Mouse (Mus musculus) layer of hippocampus, adult 8-10 months (tissue): ENCODE data around the gene Tgif2. TPM values are rescaled to one million over a fixed set of nuclear protein-coding genes. Genes with fewer than 3 reads are reported as not detected.
"Not testable (repeated sequence)": the region's sequence is repeated elsewhere in the genome, so short reads cannot be mapped to it uniquely, and the experiment has no call there.

ENCODE experiments used
- DNase-seq, 2 experiments: peaks; one replicate each; pipeline ENCODE4 v3.0.0; 2022; ENCODE audit warnings: low spot score in 2 of 2
- total RNA-seq, 4 experiments: library from RNA; stranded (reverse); gene quantifications; 2 replicates each; pipeline ENCODE4 v1.2.4; 2022

The Tgif2 gene
- total RNA-seq, 4 experiments from 2014 or later: 0.66 to 2.6 (median 0.82) TPM

GRCm38 (mm10) chr2:156842711-156843110, 2.9 kb downstream of the Tgif2 start:
- DNase-seq: no peak

DNA sequence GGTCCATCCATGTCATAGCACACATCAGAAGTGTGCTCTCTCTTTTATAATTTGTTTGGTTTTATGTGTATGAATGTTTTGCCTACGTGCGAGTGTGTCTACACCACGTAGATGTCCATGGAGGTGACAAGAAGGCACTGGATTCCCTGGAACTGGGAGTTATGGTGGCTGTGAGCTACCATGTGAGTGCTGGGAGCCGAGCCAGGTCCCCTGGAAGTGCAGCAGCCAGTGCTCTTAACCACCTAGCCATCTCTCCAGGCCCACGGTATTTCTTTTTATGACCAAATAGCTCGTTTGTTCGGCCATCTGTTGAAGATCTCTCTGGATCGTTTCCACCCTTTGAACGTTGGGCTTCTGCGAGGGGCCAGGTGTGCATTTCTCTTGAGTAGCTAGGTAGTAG, 3.5 kb downstream of the Tgif2 start:
- DNase-seq: no peak

- DNase-seq: no peak
These were observed 4.9 kb downstream of the Tgif2 start for GRCm38 (mm10) chr2:156844715-156845114.

DNA sequence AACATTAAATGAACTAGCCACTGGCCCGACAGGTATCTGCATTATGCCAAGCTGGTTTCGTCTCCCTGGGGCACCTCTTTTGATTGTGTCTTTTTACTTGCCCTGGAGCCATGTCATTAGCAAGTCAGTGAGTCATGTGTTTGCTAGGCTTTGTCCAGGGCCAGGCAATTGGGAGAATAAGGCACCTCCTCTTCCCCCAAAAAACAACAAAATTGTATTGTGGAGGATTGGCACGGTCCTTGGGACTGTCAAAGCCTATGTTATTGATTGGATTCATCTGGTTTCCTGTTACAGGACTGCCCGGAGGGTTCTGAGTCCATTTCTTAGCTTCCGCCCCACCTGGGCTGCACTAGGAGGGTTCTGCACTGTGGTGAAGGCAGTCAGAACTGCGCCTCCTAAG, 7.8 kb downstream of the Tgif2 start:
- DNase-seq: no peak

- DNase-seq: no peak
These were observed 8.8 kb downstream of the Tgif2 start for GRCm38 (mm10) chr2:156848526-156849182.

DNA sequence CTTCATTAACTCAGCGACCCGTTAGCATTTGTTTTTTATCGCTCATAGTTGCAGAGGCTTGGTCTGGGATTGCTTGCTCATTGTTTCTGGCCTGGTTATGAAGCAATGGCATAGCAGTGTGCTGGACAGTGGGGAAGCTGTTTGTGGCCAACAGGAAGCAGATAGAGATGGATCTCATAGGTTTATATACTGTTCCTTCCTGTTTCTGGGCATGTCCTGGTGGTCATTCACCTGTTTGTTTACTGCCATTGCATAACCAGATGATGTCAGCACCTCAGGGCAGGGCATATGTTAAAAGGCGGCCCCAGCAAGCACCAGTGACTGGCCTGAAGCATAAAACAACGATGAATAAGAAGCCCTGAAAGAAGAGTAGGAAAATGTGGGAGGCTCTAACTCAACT, 10.7 kb downstream of the Tgif2 start:
- DNase-seq: no peak

DNA sequence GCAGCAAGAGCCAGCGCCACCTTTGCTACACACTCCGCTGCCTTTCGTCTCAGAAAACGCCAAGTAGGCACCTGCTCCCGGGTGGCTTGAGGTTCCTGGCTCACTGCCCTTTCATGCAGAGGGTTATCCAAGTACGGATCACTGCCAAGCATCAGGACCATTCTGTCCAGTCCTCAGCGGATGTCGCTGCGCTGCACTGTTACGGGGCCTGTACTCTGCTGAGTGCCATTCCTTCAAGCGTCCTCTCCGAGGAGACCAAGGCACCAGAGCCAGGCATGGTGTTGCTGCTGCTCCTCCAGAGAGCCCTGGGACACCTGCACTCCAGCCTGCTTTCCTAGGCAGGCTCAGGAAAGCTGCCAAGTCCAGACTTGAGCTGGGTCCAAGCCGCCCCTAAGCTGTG, 13.8 kb downstream of the Tgif2 start:
- not testable (repeated sequence) for DNase-seq

GRCm38 (mm10) chr2:156853999-156854771, 14.4 kb downstream of the Tgif2 start:
- peak in 1 of 2 experiments; percentile 50 for DNase-seq

DNA sequence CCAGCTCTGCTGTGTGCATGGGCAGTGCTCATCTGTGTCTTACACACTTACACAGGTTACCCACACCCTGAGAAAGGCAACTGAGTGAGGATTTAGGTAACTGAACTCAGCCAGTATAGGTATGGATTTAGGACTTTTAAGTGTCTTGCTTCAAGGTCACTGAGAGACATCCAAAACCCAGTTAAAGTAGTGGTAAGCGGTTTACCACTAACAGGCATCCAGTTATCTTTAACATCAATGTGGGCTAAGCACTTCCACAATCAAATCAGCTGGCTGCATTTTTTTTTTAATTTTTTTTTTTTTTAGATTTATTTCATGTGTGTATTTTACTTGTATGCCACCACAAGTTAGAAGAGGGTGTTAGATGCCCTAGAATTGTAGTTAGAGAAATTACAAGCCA, 16.5 kb downstream of the Tgif2 start:
- no peak for DNase-seq

GRCm38 (mm10) chr2:156857385-156857791, 17.6 kb downstream of the Tgif2 start:
- no peak for DNase-seq

- DNase-seq: no peak
These were observed 18.0 kb downstream of the Tgif2 start, which contains the start of gene 4930518I15Rik for GRCm38 (mm10) chr2:156857835-156858234. Gene 4930518I15Rik, minus strand, starts transcription at chr2:156857946.

DNA sequence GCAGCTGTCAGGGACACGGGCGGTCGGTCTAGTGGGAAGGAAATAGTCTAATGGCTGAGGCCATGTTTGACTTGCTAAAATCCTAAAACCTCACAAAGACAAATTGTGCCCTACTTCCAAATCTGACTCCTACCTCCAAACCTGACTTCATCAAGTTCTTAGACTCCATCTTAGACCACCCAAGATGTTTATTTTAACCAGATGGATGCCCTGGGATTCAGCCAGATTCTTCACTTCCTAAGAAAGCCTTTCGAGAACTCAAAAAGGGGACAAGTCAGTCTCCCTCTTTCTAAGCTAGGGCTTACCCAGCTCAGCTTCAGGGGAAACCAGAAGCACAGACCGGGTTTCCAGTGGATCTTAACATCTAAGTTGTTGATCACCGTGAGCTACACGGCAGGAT, 18.9 kb downstream of the Tgif2 start:
- no peak for DNase-seq

GRCm38 (mm10) chr2:156862041-156862717, 22.4 kb downstream of the Tgif2 start:
- peak in 1 of 2 experiments; percentile 23 for DNase-seq

- DNase-seq: peak; percentile 94 to 97
These were observed 23.1 kb downstream of the Tgif2 start, which contains the start of gene Rab5if for GRCm38 (mm10) chr2:156862772-156863486. Gene Rab5if, plus strand, starts transcription at chr2:156863128.

DNA sequence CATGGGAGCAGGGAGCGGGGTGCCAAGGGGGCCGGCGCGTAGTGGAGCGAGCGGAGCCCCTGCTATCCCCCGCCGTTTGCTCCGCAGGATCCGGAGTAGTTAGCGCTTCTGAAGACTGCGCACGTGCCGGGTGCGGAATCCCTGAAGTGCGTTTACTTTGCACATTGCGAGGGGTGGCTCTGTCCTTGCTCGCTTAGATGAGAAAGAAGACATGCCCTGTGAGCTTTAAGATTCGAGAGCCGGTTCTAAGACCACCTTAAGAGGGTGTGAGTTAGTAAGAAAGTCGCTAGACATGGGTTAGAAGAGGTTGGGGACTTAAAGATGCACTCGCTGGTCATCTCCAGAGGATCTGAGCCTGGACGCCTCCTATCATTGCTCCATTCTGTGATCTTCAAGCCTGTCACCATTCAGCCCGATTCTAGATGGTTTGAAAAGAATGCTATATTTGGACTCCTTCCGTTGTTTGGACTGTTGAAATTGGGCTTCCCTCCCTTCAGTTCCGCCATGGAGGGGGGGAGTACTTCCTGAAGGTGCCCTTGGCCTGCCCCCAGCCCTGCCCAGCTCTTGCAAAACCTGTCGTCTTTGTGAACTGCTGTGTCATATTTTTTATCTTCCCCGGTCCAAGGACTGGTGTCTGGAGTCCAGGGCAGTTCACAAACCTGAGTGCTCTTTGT, 23.8 kb downstream of the Tgif2 start:
- no peak for DNase-seq

- DNase-seq: no peak
These were observed 24.7 kb downstream of the Tgif2 start for GRCm38 (mm10) chr2:156864481-156864880.

GRCm38 (mm10) chr2:156868994-156869393, 29.2 kb downstream of the Tgif2 start:
- peak in 1 of 2 experiments; percentile 33 for DNase-seq

- DNase-seq: no peak
These were observed 29.7 kb downstream of the Tgif2 start for GRCm38 (mm10) chr2:156869554-156869953.

DNA sequence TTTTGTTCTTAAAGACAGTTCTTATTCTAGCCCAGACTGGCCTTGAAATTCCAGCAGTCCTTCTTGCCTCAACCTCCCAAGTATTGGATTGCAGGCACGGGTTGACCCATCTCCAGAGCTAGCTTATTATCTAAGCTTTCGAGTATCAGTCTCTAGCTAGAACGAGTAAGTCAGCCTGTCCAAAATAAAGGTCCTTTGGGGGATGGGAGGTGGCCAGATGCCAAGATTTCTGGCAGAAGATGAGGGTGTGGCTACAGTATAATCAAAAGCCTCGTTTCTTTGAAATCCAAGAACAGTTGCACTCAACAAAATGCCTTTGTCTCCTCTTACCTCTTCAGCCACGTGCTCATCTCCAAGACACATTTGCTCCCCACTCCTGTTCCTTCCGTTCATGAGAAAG, 30.7 kb downstream of the Tgif2 start:
- no peak for DNase-seq

- DNase-seq: peak in 1 of 2 experiments; percentile 25
These were observed 33.8 kb downstream of the Tgif2 start for GRCm38 (mm10) chr2:156873629-156874028.
